Mouse (Mus musculus) cerebellum, adult 2 months (tissue): Measurements from ENCODE around the gene Tff2.

Experiments used
- CTCF ChIP-seq: fragments of 200-500 bp; IDR thresholded peaks from 2 replicates; pipeline ENCODE4 v1.5.1; 2011; ENCODE audit warnings: low read depth, mild to moderate bottlenecking, control low read depth, low read length, moderate library complexity, borderline replicate concordance; ENCODE audit not compliant: insufficient read depth
- POLR2A ChIP-seq: fragments of 200-500 bp; IDR thresholded peaks from 2 replicates; pipeline ENCODE4 v1.6.1; 2011; ENCODE audit warnings: low read length, control low read depth, borderline replicate concordance; ENCODE audit not compliant: insufficient read depth

- TF ChIP-seq CTCF (no peak), POLR2A (no peak)
Observed at GRCm38 (mm10) chr17:31103823-31104222, 40.3 kb downstream of the Tff2 start.
